Mouse (Mus musculus): ENCODE data around the gene Aqp5.

Aqp5 gene

GRCm38 (mm10) chr15:99596841-99597240, 6.3 kb downstream of the Aqp5 start:
- DNase-seq: no peak

DNA sequence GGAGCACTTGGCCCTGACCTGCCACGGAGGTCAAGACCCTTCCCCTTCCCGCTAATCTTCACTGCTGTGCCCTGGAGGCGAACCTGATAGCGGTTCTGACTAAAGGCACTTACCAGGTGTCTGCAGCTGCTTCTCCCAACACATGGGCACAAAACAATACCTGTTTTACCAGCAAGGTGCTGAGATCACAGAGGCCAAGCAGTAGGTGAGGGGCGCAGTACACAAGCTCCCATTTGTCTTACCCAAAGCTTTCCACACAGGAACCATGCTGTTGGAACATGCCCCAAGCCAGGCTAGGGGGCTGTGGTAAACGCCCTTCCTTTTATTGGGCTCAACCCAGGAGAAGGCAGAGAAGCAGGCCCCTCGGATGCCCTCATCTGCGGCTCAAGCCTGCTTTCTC, 7.0 kb downstream of the Aqp5 start:
- DNase-seq: no peak

GRCm38 (mm10) chr15:99599245-99600070, 8.9 kb downstream of the Aqp5 start:
- no peak for DNase-seq

- DNase-seq: no peak
These were observed 10.6 kb downstream of the Aqp5 start, which contains the start of gene Aqp6 for GRCm38 (mm10) chr15:99600986-99601822. Aqp6 (plus strand) TSS chr15:99601400.

DNA sequence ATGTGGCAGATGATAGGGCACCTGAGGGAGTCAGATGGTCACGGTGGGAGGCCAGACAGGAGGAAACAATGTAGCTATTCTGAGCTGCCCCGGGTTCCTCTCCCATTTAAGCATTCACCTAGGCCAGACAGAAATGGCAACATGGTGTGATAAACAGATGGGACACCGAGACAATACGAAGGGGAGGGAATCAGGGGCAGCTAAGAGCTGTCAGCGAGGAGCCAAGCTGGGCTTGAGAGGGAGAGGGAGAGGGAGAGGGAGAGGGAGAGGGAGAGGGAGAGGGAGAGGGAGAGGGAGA, 11.2 kb downstream of the Aqp5 start:
- no peak for DNase-seq

DNA sequence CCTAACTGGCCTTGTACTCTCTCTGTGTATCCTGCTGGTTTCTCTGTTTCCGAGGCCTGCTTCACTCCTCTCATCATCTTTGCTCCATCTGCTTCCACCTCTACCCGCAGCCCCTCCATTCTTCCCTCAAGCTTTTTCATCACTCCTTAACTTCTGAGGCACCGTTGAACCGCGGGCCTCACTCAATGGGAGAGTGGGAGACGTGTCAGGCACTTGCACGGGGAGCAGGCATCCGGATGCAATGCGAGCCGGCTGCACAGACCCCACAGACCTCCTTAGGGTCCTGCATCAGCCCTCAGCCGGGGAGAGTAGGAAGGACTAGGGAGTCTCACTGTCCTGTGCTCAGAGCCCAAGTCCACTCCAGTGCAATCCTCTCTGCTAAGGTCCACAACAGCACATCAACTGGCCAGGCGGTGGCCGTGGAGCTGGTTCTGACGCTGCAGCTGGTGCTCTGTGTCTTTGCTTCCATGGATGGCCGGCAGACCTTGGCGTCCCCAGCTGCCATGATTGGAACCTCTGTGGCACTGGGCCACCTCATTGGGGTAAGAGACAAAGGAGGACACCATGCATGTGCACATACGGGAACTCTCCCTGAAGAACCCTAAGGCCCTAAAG, 11.7 kb downstream of the Aqp5 start:
- DNase-seq: no peak

- no peak for DNase-seq
These were observed 12.6 kb downstream of the Aqp5 start for GRCm38 (mm10) chr15:99603216-99603615.

GRCm38 (mm10) chr15:99605595-99605994, 15.0 kb downstream of the Aqp5 start:
- DNase-seq: no peak

DNA sequence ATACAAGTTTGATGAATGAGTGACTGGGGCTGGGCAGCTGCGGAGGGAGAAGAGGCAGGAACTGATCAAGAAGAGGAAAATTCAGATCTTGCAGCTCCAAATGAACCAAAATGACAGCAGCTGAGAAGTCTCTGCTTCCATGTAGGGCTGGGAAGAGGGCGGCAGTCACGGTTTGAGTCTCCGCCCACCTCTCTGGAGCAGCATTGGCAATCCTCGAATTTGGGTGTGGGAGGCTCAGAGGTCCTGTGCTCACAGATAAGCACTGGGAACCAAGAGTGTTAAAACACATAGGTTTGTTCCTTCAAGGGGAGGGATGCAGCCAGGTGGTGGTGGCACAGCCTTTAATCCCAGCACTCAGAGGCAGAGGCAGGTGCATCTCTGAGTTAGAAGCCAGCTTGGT, 15.9 kb downstream of the Aqp5 start:
- peak; percentile 40 to 59 for DNase-seq

DNA sequence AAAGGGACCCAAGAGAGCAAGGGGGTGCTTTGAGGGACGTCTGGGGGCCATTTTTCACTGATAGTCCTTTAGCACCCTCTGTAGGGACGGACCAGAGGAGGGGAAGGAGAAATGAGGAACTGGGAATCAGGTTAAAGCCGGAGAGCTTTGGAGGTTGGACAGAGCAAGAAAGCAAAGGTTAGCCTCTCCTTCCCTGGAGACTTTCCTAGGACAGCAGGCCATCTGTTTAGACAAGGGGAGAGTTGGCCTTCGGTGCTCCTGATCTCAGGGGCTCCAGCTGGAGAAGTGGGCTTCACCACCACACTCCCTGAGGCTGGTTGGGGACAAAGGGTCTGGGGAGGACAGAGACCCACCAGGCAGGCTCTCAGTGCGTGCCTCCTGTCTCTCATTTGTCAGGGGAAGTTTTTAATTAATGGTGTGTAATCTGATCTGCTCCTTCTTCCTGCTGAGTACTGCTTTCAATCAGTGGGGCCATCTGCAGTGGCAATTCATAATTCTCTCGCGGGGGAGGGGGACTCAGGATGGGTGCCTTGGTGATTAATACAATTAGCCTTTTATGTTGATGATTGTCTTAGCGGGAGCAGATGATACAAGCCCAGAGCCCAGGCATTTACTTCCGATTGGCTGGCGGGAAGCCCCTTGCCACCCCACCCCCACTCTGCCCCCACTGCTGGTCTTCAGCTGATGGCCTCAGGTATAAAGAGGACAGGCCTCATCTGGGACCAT, 17.0 kb downstream of the Aqp5 start:
- DNase-seq: no peak

DNA sequence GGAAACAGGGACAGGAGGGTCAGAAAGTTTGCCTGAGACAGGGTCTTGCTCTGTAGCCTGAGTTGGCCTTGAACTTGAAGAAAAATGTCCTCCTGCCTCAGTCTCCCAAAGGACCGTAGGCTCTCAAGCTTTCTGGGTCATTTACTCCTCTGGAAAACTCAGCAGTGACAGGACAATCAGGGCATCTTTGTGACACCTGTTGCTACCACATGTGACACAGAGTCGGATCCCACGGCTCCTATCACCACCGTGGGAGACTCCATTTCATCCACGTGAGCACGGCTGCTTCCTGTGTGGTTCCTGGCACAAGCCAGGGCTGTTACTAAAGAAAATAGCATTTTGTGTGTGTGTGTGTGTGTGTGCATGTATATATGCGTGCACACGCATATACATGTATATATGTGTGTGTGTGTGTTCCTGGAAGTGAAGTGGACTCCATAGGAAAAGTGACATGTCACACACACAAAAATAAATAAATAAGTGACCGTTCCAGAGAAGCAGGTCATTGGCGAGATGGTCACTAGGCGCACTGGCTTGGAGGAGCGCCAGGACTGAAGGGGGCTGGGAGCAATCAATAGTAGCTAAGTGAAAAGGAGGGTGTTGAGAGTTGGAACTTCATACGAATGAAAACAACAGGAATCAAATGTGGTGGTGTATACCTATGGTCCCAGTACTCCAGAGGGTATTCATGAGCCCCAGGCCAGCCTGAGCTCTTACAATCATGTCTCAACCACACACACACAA, 18.0 kb downstream of the Aqp5 start:
- no peak for DNase-seq

- DNase-seq: no peak
These were observed 21.0 kb downstream of the Aqp5 start for GRCm38 (mm10) chr15:99611563-99611962.

DNA sequence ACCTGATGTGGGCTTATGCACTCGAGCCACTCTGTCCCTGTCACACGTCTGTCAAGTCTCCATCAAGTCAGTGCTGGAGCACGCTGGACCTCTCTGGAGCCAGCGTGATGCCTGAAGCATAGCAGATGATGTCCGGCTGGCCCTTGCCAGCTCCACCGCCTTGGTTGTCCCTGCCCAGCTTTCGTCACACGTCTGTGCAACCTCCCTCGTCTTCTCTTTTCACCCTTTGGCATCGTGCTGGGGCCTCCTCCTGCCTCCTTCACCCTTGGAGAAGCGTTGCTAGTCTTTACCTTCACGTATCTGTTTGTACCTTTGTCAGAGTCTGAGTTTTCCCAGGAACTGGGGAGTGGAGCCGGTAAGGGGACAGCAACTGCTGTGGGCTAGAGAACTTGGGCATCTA, 23.7 kb downstream of the Aqp5 start:
- no peak for DNase-seq

- peak; percentile 66 to 76 for DNase-seq
These were observed 24.2 kb downstream of the Aqp5 start for GRCm38 (mm10) chr15:99614753-99615152.

GRCm38 (mm10) chr15:99615246-99615645, 24.7 kb downstream of the Aqp5 start:
- peak in 1 of 2 experiments; percentile 54 for DNase-seq

DNA sequence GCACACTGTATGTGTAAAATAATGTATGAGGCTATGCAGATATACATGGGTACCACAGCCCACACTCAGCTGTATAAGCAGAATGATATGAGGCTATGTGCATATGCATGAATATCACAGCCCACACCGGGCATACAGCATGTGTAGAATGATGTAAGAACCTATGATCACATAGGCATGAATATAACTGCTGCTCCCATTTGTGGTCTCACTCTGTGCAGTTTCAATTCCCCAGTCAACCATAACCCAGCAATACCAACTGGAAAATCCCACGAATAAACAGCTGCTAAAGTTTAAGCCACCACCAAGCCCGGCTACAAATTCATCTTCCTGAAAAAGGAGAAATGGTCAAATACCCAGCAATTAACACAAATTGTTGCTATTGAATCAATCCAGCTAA, 28.0 kb downstream of the Aqp5 start:
- DNase-seq: no peak

DNA sequence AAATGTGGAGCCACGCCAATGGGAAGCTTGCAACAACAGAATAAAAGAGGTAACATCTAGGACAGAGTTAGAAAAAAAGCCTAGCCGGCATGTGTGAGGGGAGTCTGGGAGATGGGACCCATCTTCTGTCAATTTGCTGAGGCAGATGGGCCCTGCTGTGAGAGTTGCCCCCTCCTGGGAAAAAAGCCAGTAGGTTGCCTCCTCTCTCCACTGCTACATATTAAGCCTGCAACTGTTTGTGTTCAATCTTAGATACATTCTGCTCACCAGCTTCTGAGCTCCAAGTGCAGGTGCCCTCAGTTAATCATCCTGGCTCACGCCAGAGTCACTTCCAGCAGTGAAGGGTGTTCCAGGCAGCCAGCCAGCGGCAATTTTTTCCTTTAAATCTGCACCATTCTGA, 29.2 kb downstream of the Aqp5 start:
- DNase-seq: no peak

DNA sequence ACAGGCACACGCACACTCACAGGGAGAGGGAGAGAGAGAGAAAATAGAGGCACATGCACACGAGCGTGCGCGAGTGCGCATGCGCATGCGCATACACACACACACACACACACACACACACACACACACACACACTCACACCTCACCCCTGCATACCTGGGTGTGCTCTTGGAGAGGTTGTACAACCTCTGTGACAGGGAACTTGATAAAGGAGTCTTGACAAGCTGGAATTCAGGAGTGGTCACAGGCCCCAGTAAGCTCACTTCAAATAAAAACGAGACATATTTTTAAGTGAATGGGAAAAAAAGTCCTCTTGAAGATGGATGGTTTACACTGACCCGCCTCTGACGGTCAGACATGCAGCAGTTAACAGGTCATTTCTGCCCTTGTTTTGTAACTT, 31.5 kb downstream of the Aqp5 start:
- no peak for DNase-seq

- DNase-seq: no peak
These were observed 41.0 kb downstream of the Aqp5 start for GRCm38 (mm10) chr15:99631618-99632017.

- no peak for DNase-seq
These were observed 44.1 kb downstream of the Aqp5 start for GRCm38 (mm10) chr15:99634702-99635101.

GRCm38 (mm10) chr15:99637405-99638123, 47.0 kb downstream of the Aqp5 start:
- no peak for DNase-seq

GRCm38 (mm10) chr15:99638124-99638485, 47.5 kb downstream of the Aqp5 start:
- no peak for DNase-seq
